Mouse (Mus musculus) forebrain, embryonic 11.5 days (tissue): ENCODE data around the gene Synpr. TPM values are rescaled to one million over a fixed set of nuclear protein-coding genes. Genes with fewer than 3 reads are reported as not detected.

Experiments used
- ATAC-seq: fragments of 200-750 bp; cut with Nextera tagmentation; replicated peaks from 2 replicates; pipeline ENCODE4 v1.8.0; 2017; ENCODE audit warnings: moderate TSS enrichment; ENCODE audit not compliant: low FRiP score
- DNase-seq: peaks from one replicate; pipeline ENCODE4 v3.0.0-alpha.2; 2017; ENCODE audit warnings: low spot score
- H3K27ac ChIP-seq: fragments of 300-500 bp; sonication (generic); 2 replicates; pipeline ENCODE4 v1.5.1; 2014; ENCODE audit warnings: low read depth, low read length
- H3K27me3 ChIP-seq: fragments of 300-500 bp; sonication (generic); 2 replicates; pipeline ENCODE4 v1.6.1; 2014; ENCODE audit warnings: mild to moderate bottlenecking, low read length, mixed read lengths; ENCODE audit not compliant: control insufficient read depth, insufficient read depth
- H3K36me3 ChIP-seq: fragments of 300-500 bp; sonication (generic); 2 replicates; pipeline ENCODE4 v1.6.1; 2014; ENCODE audit warnings: mild to moderate bottlenecking, low read length, moderate library complexity, mixed read lengths; ENCODE audit not compliant: control insufficient read depth, insufficient read depth
- H3K4me1 ChIP-seq: fragments of 300-500 bp; sonication (generic); replicated peaks from 2 replicates; pipeline ENCODE4 v1.6.1; 2014; ENCODE audit warnings: low read length, mixed read lengths; ENCODE audit not compliant: control insufficient read depth, insufficient read depth
- H3K4me2 ChIP-seq: fragments of 300-500 bp; sonication (generic); 2 replicates; pipeline ENCODE4 v1.6.1; 2014; ENCODE audit warnings: low read depth, mild to moderate bottlenecking, low read length, moderate library complexity, mixed read lengths; ENCODE audit not compliant: severe bottlenecking
- H3K4me3 ChIP-seq: fragments of 300-500 bp; sonication (generic); 2 replicates; pipeline ENCODE4 v1.5.1; 2014; ENCODE audit warnings: low read depth, low read length
- H3K9ac ChIP-seq: fragments of 300-500 bp; sonication (generic); 2 replicates; pipeline ENCODE4 v1.6.1; 2014; ENCODE audit warnings: low read length
- H3K9me3 ChIP-seq: fragments of 300-500 bp; sonication (generic); 2 replicates; pipeline ENCODE4 v1.6.1; 2016; ENCODE audit warnings: low read length, mixed read lengths; ENCODE audit not compliant: control insufficient read depth
- WGBS: fragments of 180-500 bp; shearing (Covaris S2); extraction: QIAGEN DNeasy Blood & Tissue Kit; methylation state at CpG from one replicate; pipeline ENCODE4 v1.1.7; 2014; 5-methylcytosine and 5-hydroxymethylcytosine counted together
- polyA plus RNA-seq: library from polyadenylated mRNA; unstranded; fragments of >200 nt; fragmentation: Nextera tagmentation; extraction: Ambion mirVana; gene quantifications from 2 replicates; pipeline ENCODE4 v1.2.1, GENCODE M21; 2014

Gene Synpr
- polyA plus RNA-seq, 1 experiment from 2014 or later: 5.4 TPM

- no peak for DNase-seq
- ATAC-seq: no peak
- WGBS: 68% methylated on average over 2 of the region's 2 CpGs
Measured at GRCm38 (mm10) chr14:13547746-13548145, 263.2 kb downstream of the Synpr start.

GRCm38 (mm10) chr14:13551209-13551608 lies 266.6 kb downstream of the Synpr start:
- Histone ChIP-seq H3K9ac (no peak overlapping the region), H3K27ac (no peak overlapping the region), H3K36me3 (no peaks in the 10 kb centered on the region), H3K27me3 (no peaks in the 10 kb centered on the region), H3K4me2 (no peak overlapping the region), H3K4me1 (no peaks in the 10 kb centered on the region), H3K9me3 (no peaks in the 10 kb centered on the region), H3K4me3 (no peak overlapping the region)
- DNase-seq (no peak), ATAC-seq (no peak)
- 88% methylated on average over 4 of the region's 4 CpGs for WGBS

More at GRCm38 (mm10) chr14:13547746-13548145, 263.2 kb downstream of the Synpr start:
- Histone ChIP-seq H3K4me1 (no peaks in the 10 kb centered on the region), H3K4me3 (no peak overlapping the region), H3K9ac (no peak overlapping the region), H3K9me3 (no peaks in the 10 kb centered on the region), H3K4me2 (no peak overlapping the region), H3K36me3 (no peaks in the 10 kb centered on the region), H3K27ac (no peak overlapping the region), H3K27me3 (no peaks in the 10 kb centered on the region)

- no peaks in the 10 kb centered on the region for H3K27me3 ChIP-seq
- H3K4me2 ChIP-seq: no peak overlapping the region
- no peak overlapping the region for H3K4me3 ChIP-seq
- H3K27ac ChIP-seq: no peak overlapping the region
- no peaks in the 10 kb centered on the region for H3K9me3 ChIP-seq
- no peak for DNase-seq
- ATAC-seq: no peak
- WGBS: 44% methylated on average over 1 of the region's 1 CpGs
- H3K9ac ChIP-seq: no peak overlapping the region
- no peaks in the 10 kb centered on the region for H3K36me3 ChIP-seq
- no peaks in the 10 kb centered on the region for H3K4me1 ChIP-seq
Measured at GRCm38 (mm10) chr14:13553616-13554370, 269.2 kb downstream of the Synpr start.

GRCm38 (mm10) chr14:13554631-13555030 lies 270.1 kb downstream of the Synpr start:
- H3K27me3 ChIP-seq: no peaks in the 10 kb centered on the region
- 92% methylated on average over 4 of the region's 4 CpGs for WGBS
- no peak overlapping the region for H3K27ac ChIP-seq
- no peaks in the 10 kb centered on the region for H3K4me1 ChIP-seq
- no peak for ATAC-seq
- H3K9ac ChIP-seq: no peak overlapping the region
- H3K4me3 ChIP-seq: no peak overlapping the region
- no peak for DNase-seq
- H3K4me2 ChIP-seq: no peak overlapping the region
- no peaks in the 10 kb centered on the region for H3K9me3 ChIP-seq
- no peaks in the 10 kb centered on the region for H3K36me3 ChIP-seq

- 89% methylated on average over 2 of the region's 2 CpGs for WGBS
- no peak overlapping the region for H3K4me2 ChIP-seq
- no peak overlapping the region for H3K9ac ChIP-seq
- no peaks in the 10 kb centered on the region for H3K9me3 ChIP-seq
- H3K27ac ChIP-seq: no peak overlapping the region
- no peaks in the 10 kb centered on the region for H3K4me1 ChIP-seq
- no peak overlapping the region for H3K4me3 ChIP-seq
- DNase-seq (no peak), ATAC-seq (no peak)
- no peaks in the 10 kb centered on the region for H3K36me3 ChIP-seq
- no peaks in the 10 kb centered on the region for H3K27me3 ChIP-seq
Measured at GRCm38 (mm10) chr14:13558117-13558516, 273.5 kb downstream of the Synpr start.

- ATAC-seq: no peak
- H3K9ac ChIP-seq: no peak overlapping the region
- no peak for DNase-seq
- no peaks in the 10 kb centered on the region for H3K27me3 ChIP-seq
- H3K4me3 ChIP-seq: no peak overlapping the region
- no peak overlapping the region for H3K4me2 ChIP-seq
- WGBS: 86% methylated on average over 1 of the region's 1 CpGs
- H3K4me1 ChIP-seq: no peaks in the 10 kb centered on the region
- no peaks in the 10 kb centered on the region for H3K36me3 ChIP-seq
- no peak overlapping the region for H3K27ac ChIP-seq
- no peaks in the 10 kb centered on the region for H3K9me3 ChIP-seq
Measured at GRCm38 (mm10) chr14:13567250-13567649, 282.7 kb downstream of the Synpr start.

- no peaks in the 10 kb centered on the region for H3K9me3 ChIP-seq
- ATAC-seq (no peak), DNase-seq (no peak)
- no peak overlapping the region for H3K4me2 ChIP-seq
- H3K27me3 ChIP-seq: no peaks in the 10 kb centered on the region
- no peaks in the 10 kb centered on the region for H3K4me1 ChIP-seq
- H3K27ac ChIP-seq: no peak overlapping the region
- H3K36me3 ChIP-seq: no peaks in the 10 kb centered on the region
- H3K4me3 ChIP-seq: no peak overlapping the region
- H3K9ac ChIP-seq: no peak overlapping the region
- 88% methylated on average over 2 of the region's 2 CpGs for WGBS
Measured at GRCm38 (mm10) chr14:13567996-13568395, 283.4 kb downstream of the Synpr start.

- DNase-seq (no peak), ATAC-seq (no peak)
- Histone ChIP-seq H3K4me2 (no peak overlapping the region), H3K36me3 (no peaks in the 10 kb centered on the region), H3K4me1 (no peaks in the 10 kb centered on the region), H3K9ac (no peak overlapping the region), H3K4me3 (no peak overlapping the region), H3K9me3 (no peaks in the 10 kb centered on the region), H3K27ac (no peak overlapping the region), H3K27me3 (no peaks in the 10 kb centered on the region)
Measured at GRCm38 (mm10) chr14:13571941-13572340, 287.4 kb downstream of the Synpr start.

GRCm38 (mm10) chr14:13572530-13572929 lies 287.9 kb downstream of the Synpr start:
- Histone ChIP-seq H3K9ac (no peak overlapping the region), H3K4me3 (no peak overlapping the region), H3K4me2 (no peak overlapping the region), H3K9me3 (no peaks in the 10 kb centered on the region), H3K27me3 (no peaks in the 10 kb centered on the region), H3K36me3 (no peaks in the 10 kb centered on the region), H3K4me1 (no peaks in the 10 kb centered on the region), H3K27ac (no peak overlapping the region)
- ATAC-seq (no peak), DNase-seq (no peak)
- WGBS: 30% methylated on average over 1 of the region's 1 CpGs
